Mouse (Mus musculus) hindbrain, embryonic 16.5 days (tissue): ENCODE data around the gene Sbf2. TPM values are rescaled to one million over a fixed set of nuclear protein-coding genes. Genes with fewer than 3 reads are reported as not detected.

Experiments
- ATAC-seq: fragments of 200-750 bp; cut with Nextera tagmentation; 2 replicates; pipeline ENCODE4 v1.8.0; 2017; ENCODE audit warnings: moderate TSS enrichment, moderate library complexity
- H3K27ac ChIP-seq: fragments of 300-500 bp; sonication (generic); 2 replicates; pipeline ENCODE4 v1.5.1; 2014; ENCODE audit warnings: low read depth, mild to moderate bottlenecking, control low read depth, low read length, moderate library complexity
- H3K27me3 ChIP-seq: fragments of 300-500 bp; sonication (generic); replicated peaks from 2 replicates; pipeline ENCODE4 v1.6.1; 2014; ENCODE audit warnings: low read length; ENCODE audit not compliant: control insufficient read depth, insufficient read depth
- H3K36me3 ChIP-seq: fragments of 300-500 bp; sonication (generic); 2 replicates; pipeline ENCODE4 v1.6.1; 2014; ENCODE audit warnings: mild to moderate bottlenecking, low read length, moderate library complexity, mixed read lengths; ENCODE audit not compliant: control insufficient read depth, insufficient read depth
- H3K4me1 ChIP-seq: fragments of 300-500 bp; sonication (generic); 2 replicates; pipeline ENCODE4 v1.6.1; 2014; ENCODE audit warnings: low read depth, low read length; ENCODE audit not compliant: control insufficient read depth, insufficient read depth
- H3K4me2 ChIP-seq: fragments of 300-500 bp; sonication (generic); 2 replicates; pipeline ENCODE4 v1.6.1; 2014; ENCODE audit warnings: mild to moderate bottlenecking, low read length, control low read depth, moderate library complexity
- H3K4me3 ChIP-seq: fragments of 300-500 bp; sonication (generic); 2 replicates; pipeline ENCODE4 v1.5.1; 2014; ENCODE audit warnings: mild to moderate bottlenecking, low read length, control low read depth, moderate library complexity
- H3K9ac ChIP-seq: fragments of 300-500 bp; sonication (generic); 2 replicates; pipeline ENCODE4 v1.6.1; 2014; ENCODE audit warnings: low read depth, mild to moderate bottlenecking, control low read depth, low read length, moderate library complexity
- H3K9me3 ChIP-seq: fragments of 300-500 bp; sonication (generic); 2 replicates; pipeline ENCODE4 v1.6.1; 2014; ENCODE audit warnings: mild to moderate bottlenecking, low read length, moderate library complexity; ENCODE audit not compliant: control insufficient read depth
- WGBS: fragments of 180-500 bp; shearing (Covaris S2); extraction: QIAGEN DNeasy Blood & Tissue Kit; methylation state at CpG from one replicate; pipeline ENCODE4 v1.1.7; 2014; 5-methylcytosine and 5-hydroxymethylcytosine counted together
- polyA plus RNA-seq: library from polyadenylated mRNA; unstranded; fragments of >200 nt; fragmentation: Nextera tagmentation; extraction: Ambion mirVana; gene quantifications from 2 replicates; pipeline ENCODE4 v1.2.1, GENCODE M21; 2015

Sbf2 gene
- polyA plus RNA-seq, 1 experiment from 2014 or later, result 51.8 TPM

DNA sequence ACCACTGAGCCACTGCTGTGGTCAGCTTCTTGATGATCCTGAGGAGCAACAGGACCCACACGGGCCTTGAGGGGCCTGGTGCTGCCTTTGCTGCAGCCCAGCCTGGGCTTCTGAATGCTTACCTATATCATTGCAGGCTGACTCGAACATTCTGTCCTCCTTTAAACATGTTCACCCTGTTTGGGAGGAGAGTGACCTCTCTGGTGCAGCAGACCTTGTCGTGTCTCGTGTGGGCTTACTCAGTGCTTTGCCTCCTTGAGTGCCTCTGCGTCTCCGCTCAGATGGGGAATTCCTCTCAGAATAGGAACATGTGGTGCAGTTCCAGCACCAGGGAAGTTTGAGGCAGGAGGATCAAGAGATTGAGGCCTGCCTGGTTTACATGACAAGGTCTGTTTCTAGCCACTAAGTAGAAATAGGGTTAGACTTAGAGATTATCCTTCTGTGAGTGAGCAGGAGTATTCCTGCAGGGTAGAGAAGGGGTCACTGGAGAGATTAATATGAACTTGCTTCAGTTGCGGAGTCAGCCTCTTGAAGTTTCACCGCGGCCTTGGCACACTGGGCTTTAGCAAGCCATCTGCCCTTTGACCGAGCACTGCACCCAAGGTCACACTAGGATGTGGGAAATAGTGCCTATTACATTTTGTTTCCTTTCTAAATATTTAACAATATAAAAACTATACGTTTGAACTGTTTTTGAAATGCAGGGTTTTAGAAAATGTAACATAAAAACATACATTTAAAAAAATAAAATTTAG is 356.3 kb downstream of the Sbf2 start:
- H3K36me3 ChIP-seq, result no peaks in the 10 kb centered on the region
- H3K4me3 ChIP-seq, result no peak overlapping the region
- WGBS, result 87% methylated on average over 11 of the region's 11 CpGs
- H3K27me3 ChIP-seq, result no peaks in the 10 kb centered on the region
- ATAC-seq, result no peak
- no peak overlapping the region for H3K9ac ChIP-seq
- no peak overlapping the region for H3K27ac ChIP-seq
- no peak overlapping the region for H3K4me2 ChIP-seq
- no peaks in the 10 kb centered on the region for H3K4me1 ChIP-seq
- no peaks in the 10 kb centered on the region for H3K9me3 ChIP-seq

Other genes with a start within 250 kb of the Sbf2 start
- 4.0 and 5.5 TPM in 2 replicates for gene Adm, start 12.7 kb upstream of the Sbf2 start, polyA plus RNA-seq
- gene Ampd3, start 153.3 kb upstream of the Sbf2 start, polyA plus RNA-seq, result 14.3 and 14.9 TPM in 2 replicates
- gene Rnf141, start 229.5 kb upstream of the Sbf2 start, polyA plus RNA-seq, result 39.6 and 48.9 TPM in 2 replicates
- gene Lyve1, start 248.3 kb upstream of the Sbf2 start, polyA plus RNA-seq, result 5.6 and 6.6 TPM in 2 replicates